Mouse (Mus musculus) mesoderm, embryonic 11.5 days (tissue): ENCODE measurements around the gene Bst2.

Experiments used
- DNase-seq: peaks from one replicate; pipeline ENCODE4 v3.0.0-alpha.2; 2012; ENCODE audit warnings: low read depth, low spot score

Gene Bst2

GRCm38 (mm10) chr8:71519037-71519825 is 18.0 kb downstream of the Bst2 start:
- peak; percentile 70 for DNase-seq

DNA sequence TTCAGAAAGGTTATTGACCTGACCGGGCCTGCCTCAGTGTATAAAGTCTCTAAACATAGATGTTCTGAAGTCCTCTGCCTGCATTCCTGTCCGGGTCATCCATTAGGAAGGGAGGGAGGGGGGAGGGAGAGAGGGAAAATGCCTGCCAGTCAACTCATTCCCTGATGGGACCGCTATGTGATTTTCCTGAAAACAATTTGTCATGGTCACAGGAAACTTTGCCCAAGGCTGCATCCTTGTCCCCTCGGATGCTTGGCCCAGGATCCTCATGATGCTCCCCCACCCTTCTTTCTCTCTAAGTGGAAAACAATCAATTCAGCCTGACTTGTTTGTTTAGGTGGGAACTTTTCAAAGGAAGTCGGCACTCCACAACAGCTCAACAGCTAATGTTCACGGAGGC is 20.5 kb downstream of the Bst2 start:
- DNase-seq: peak; percentile 55

GRCm38 (mm10) chr8:71515043-71515442 is 22.2 kb downstream of the Bst2 start:
- DNase-seq: no peak

- DNase-seq: no peak
Observed at GRCm38 (mm10) chr8:71513018-71513754, 24.1 kb downstream of the Bst2 start.

DNA sequence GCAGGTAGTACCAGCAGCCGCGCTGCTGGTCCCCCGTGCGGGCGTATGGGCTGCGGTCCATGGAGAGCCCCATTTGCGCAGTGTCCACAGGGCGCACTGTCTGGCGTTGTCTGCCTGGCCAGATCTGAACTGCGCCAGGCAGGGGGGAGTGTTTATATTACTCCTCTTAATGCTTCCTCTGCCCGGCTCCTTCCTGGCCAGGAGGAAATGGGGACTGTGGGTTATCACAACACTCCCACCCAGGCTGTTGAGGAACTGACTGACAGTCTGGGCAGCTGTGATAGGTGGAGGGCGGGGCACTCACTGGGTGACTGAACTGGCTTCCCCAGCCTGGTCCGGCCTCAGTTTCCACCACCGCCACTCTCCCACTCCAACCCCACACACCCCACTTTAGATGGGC is 25.6 kb downstream of the Bst2 start, which contains the start of gene Plvap:
Plvap (minus strand) TSS at position 109 of the 400 bp plus-strand sequence.
- no peak for DNase-seq

DNA sequence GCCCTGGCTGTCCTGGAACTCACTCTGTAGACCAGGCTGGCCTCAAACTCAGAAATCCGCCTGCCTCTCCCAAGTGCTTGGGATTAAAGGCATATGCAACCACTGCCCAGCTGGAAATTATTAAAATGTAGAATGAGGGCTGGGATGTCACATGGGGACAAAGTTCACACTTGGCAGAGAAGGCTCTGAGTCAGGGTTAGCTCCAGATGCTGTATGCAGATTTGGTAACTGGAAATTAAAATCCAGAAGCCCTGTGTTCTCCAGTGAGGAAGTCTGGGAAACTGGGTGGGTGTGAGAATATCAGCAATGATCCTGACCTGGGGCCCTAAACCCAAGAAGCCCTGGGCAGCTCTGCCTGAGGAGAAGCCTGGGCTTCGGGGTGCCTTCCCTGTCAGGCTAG is 27.9 kb downstream of the Bst2 start:
- no peak for DNase-seq

- DNase-seq: peak; percentile 93
Observed at GRCm38 (mm10) chr8:71507589-71508104, 29.6 kb downstream of the Bst2 start.

DNA sequence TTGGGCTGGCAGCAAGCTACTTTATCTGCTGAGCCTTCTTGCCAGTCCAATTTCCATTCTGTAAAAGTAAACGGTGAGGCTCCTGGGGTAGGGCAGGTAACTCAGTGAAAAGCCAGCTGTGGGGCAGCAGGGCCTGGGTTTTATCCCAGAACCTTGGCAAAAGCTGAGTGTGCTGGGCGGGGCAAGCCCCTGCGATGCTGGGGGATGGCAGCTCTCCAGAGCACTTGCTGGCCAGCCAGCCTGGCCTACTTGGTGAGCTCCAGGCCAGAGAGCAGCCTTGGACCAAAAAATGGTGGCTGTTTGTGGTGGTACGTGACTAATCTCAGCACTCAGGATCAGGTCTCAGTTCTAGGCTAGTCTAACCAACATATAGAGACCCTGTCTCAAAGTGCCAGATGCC is 31.3 kb downstream of the Bst2 start:
- DNase-seq: no peak

DNA sequence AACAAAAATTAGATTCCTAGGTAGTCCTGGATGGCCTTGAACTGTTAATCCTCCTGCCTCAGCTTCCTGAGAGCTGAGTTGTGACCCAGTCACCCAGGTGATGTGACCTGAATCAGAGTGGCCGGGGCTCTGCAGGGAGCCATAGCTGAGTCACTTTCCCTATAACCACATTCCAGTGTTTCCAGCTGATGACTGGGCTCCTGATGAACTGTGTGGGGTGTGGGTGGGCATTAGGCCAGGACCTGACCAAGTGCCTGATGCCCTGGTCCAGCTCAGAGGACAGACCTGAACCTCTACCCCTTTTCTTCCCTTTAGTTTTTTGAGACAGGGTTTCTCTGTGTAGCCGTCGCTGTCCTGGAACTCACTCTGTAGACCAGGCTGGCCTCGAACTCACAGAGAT is 31.9 kb downstream of the Bst2 start:
- no peak for DNase-seq

GRCm38 (mm10) chr8:71504349-71504748 is 32.9 kb downstream of the Bst2 start:
- DNase-seq: no peak

- peak; percentile 39 for DNase-seq
Observed at GRCm38 (mm10) chr8:71498816-71499690, 38.2 kb downstream of the Bst2 start.

GRCm38 (mm10) chr8:71497881-71498501 is 39.3 kb downstream of the Bst2 start:
- no peak for DNase-seq

DNA sequence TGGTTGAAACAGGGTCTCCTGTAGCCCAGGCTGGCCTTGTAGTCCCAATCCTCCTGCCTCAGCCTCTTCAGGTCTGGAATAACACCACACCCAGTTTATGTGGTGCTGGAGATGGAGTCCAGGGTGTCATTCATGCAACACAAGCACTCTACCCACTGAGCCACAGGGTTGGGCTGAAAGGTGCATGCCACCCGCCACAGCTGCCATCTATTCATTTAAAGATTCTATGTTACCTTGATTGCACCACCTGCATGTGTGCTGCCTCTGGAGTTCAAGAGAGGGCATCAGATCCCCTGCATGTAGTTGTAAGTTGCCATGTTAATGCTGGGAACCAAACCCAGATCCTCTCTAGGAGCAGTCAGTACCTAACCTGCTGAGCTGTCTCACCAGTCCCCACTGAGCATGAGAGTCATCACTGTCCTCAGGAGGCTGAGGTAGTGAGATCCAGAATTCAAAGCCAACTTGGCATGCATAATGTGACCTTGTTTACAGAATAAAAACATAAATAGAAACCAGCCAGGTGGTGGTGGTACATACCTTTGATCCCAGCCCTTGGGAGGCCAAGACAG is 40.1 kb downstream of the Bst2 start:
- no peak for DNase-seq

DNA sequence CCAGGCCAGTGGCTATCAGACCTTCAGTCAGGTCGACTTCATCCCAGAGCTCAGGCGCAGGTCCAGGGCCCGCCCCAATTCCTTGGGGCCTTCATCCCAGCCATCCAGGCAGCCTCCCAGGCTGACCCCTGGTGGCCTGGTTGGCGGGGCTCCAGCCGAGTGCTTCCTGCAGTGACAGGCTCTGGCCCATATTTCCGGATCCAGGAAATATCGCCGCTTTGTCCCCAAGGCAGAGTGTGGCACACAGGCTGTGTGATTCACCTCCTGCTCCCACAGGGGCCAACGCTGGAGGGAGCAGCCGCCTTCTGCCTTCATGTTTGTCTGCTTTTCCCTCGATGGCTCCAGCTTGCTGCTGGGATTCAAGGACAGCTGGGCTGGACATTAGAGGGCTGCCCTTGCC is 40.8 kb downstream of the Bst2 start:
- peak; percentile 47 for DNase-seq

- DNase-seq: no peak
Observed at GRCm38 (mm10) chr8:71495811-71496210, 41.4 kb downstream of the Bst2 start.

- peak; percentile 84 for DNase-seq
Observed at GRCm38 (mm10) chr8:71495039-71495438, 42.2 kb downstream of the Bst2 start.

DNA sequence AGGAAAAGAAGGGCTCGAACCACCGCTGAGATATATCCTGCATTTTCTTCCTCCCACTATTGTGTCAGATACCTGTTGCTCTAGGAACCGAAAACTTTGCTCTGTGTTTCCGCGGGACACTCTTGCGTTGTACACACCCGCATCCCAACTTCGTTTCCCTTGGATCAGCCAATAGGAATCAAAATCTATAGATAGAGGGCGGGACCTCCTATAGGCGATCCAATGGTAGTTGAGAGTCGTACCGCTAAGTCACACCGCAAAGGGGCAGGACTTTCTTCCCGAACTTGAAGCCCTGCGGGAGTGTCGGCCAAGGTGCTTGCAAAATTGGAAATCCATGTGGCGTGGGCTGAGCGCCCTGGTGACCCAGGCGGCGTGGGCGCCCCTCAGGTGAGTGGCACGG is 48.8 kb downstream of the Bst2 start:
- DNase-seq: peak; percentile 96

DNA sequence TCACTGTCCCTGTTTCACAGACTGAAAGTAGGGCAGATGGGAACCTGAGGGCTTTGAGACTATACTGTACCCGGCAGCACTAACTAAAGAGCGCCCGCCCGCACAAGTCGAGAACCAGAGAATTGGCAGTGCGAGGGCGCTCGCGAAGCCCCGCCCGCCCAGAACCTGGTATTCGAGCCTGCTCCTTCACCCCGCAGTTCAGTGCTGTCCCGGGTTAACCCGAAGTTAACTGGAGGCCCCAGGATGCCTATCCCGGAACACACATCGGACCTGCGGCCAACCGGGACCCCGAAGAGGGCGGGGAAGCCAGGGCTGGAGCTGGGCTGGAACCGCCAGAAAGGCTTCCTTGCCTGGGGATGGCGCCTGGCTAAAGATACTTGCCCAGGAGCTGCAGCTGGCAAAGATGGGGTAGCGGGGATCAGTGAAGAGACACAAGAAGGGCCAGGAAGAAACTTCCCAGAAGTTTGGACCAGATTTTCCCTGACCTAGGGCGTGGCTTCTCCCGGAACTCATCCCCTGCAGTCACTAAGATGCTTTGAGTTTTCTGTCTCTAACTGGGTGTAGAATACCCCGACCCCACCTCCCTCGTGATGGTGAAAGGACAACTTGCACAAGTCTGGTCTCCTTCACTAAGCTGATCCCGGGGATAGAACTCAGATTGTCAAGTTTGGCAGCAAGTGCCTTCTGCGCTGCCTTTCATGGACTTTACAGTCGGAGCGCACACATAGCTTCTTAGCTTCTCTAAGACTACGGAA is 49.4 kb downstream of the Bst2 start, which contains the start of gene Gtpbp3:
Gtpbp3 (plus strand) TSS at position 413 of the 755 bp plus-strand sequence.
- DNase-seq: peak; percentile 60

GRCm38 (mm10) chr8:71486136-71486529 is 51.1 kb downstream of the Bst2 start:
- no peak for DNase-seq
